Comparison of ENCODE assay signal across 34 mouse cellular contexts in genomic region chr5:87772151-87772550, GRCm38 (mm10). TPM values are rescaled to one million over a fixed set of nuclear protein-coding genes. Genes with fewer than 3 reads are reported as not detected.
"Had no signal": no experiment of that assay in that cellular context is flagged by ENCODE, and none has a peak within 500 bp of the region (broad histone marks: within the 10 kb centered on the region; RNA-seq: fewer than 3 reads in every experiment).

No protein-coding gene starts in this region.

RNA-seq across cellular contexts. Expression of gene Csn1s2a, which starts 2.2 kb away (rescaled TPM):
- total RNA-seq: common myeloid progenitor, adult 5-6 weeks; forebrain, postnatal 0 days; gastrocnemius, adult 18-20 months; gastrocnemius, adult 2 months; gastrocnemius, adult 8-10 months; gastrocnemius, postnatal 10 days; gastrocnemius, postnatal 14 days; gastrocnemius, postnatal 25 days; gastrocnemius, postnatal 36 days; gastrocnemius, postnatal 4 days; granulocyte monocyte progenitor cell, adult 5-6 weeks; heart, adult 18-20 months; heart, adult 2 months; heart, adult 8-10 months had no signal
- polyA plus RNA-seq: cortical plate, adult 2 months; embryonic facial prominence, embryonic 10.5 days; embryonic facial prominence, embryonic 11.5 days; embryonic facial prominence, embryonic 12.5 days; embryonic facial prominence, embryonic 13.5 days; embryonic facial prominence, embryonic 14.5 days; embryonic facial prominence, embryonic 15.5 days; erythroblast, embryonic 14.5 days; forebrain, embryonic 10.5 days; forebrain, embryonic 11.5 days; forebrain, embryonic 12.5 days; forebrain, embryonic 13.5 days; forebrain, embryonic 14.5 days; forebrain, embryonic 15.5 days; forebrain, embryonic 16.5 days; forebrain, postnatal 0 days; frontal cortex, adult 2 months; gonadal fat pad, adult 2 months; heart, adult 2 months; heart, embryonic 10.5 days; heart, embryonic 11.5 days; heart, embryonic 12.5 days had no signal

RNA-seq across cellular contexts. Expression of gene Csn1s2b, which starts 35.7 kb away (rescaled TPM):
- total RNA-seq: common myeloid progenitor, adult 5-6 weeks; forebrain, postnatal 0 days; gastrocnemius, adult 18-20 months; gastrocnemius, adult 2 months; gastrocnemius, adult 8-10 months; gastrocnemius, postnatal 10 days; gastrocnemius, postnatal 14 days; gastrocnemius, postnatal 25 days; gastrocnemius, postnatal 36 days; gastrocnemius, postnatal 4 days; granulocyte monocyte progenitor cell, adult 5-6 weeks; heart, adult 18-20 months; heart, adult 2 months; heart, adult 8-10 months had no signal
- polyA plus RNA-seq: cortical plate, adult 2 months; embryonic facial prominence, embryonic 10.5 days; embryonic facial prominence, embryonic 11.5 days; embryonic facial prominence, embryonic 12.5 days; embryonic facial prominence, embryonic 13.5 days; erythroblast, embryonic 14.5 days; forebrain, embryonic 10.5 days; forebrain, embryonic 11.5 days; forebrain, embryonic 12.5 days; forebrain, embryonic 13.5 days; forebrain, embryonic 14.5 days; forebrain, embryonic 15.5 days; forebrain, embryonic 16.5 days; forebrain, postnatal 0 days; frontal cortex, adult 2 months; gonadal fat pad, adult 2 months; heart, adult 2 months; heart, embryonic 10.5 days; heart, embryonic 11.5 days; heart, embryonic 12.5 days had no signal

RNA-seq across cellular contexts. Expression of gene Prr27, which starts 53.3 kb away (rescaled TPM):
- total RNA-seq: common myeloid progenitor, adult 5-6 weeks; forebrain, postnatal 0 days; gastrocnemius, adult 18-20 months; gastrocnemius, adult 2 months; gastrocnemius, adult 8-10 months; gastrocnemius, postnatal 10 days; gastrocnemius, postnatal 14 days; gastrocnemius, postnatal 25 days; gastrocnemius, postnatal 36 days; gastrocnemius, postnatal 4 days; granulocyte monocyte progenitor cell, adult 5-6 weeks; heart, adult 18-20 months; heart, adult 2 months; heart, adult 8-10 months had no signal
- polyA plus RNA-seq: cortical plate, adult 2 months; embryonic facial prominence, embryonic 10.5 days; embryonic facial prominence, embryonic 11.5 days; embryonic facial prominence, embryonic 12.5 days; embryonic facial prominence, embryonic 13.5 days; embryonic facial prominence, embryonic 14.5 days; embryonic facial prominence, embryonic 15.5 days; erythroblast, embryonic 14.5 days; forebrain, embryonic 10.5 days; forebrain, embryonic 11.5 days; forebrain, embryonic 12.5 days; forebrain, embryonic 13.5 days; forebrain, embryonic 14.5 days; forebrain, embryonic 15.5 days; forebrain, embryonic 16.5 days; forebrain, postnatal 0 days; frontal cortex, adult 2 months; heart, embryonic 10.5 days; heart, embryonic 11.5 days; heart, embryonic 12.5 days had no signal
